Mouse (Mus musculus): Measurements from ENCODE around the gene Olfr789.

The Olfr789 gene

GRCm38 (mm10) chr10:129484452-129484851 is at the start of gene Olfr789:
TSS of gene Olfr789 (plus strand) at chr10:129484752.
- no peak for DNase-seq (ENCODE audit: low spot score in 2 of 2)

GRCm38 (mm10) chr10:129461562-129461961 is 23.0 kb upstream of the Olfr789 start, which contains the start of gene Olfr787:
TSS of gene Olfr787 (plus strand) at chr10:129461862.
- DNase-seq (ENCODE audit: low spot score in 2 of 2) = no peak

GRCm38 (mm10) chr10:129470698-129471097 is 13.9 kb upstream of the Olfr789 start, which contains the start of gene Olfr788:
TSS of gene Olfr788 (plus strand) at chr10:129470998.
- no peak for DNase-seq (ENCODE audit: low spot score in 2 of 2)

GRCm38 (mm10) chr10:129473256-129473655 is 11.3 kb upstream of the Olfr789 start:
- DNase-seq (ENCODE audit: low spot score in 2 of 2) = no peak

- no peak for DNase-seq (ENCODE audit: low spot score in 2 of 2)
Measured at GRCm38 (mm10) chr10:129473723-129474122, 10.8 kb upstream of the Olfr789 start.

- no peak for DNase-seq (ENCODE audit: low spot score in 2 of 2)
Measured at GRCm38 (mm10) chr10:129490101-129490500, 5.5 kb downstream of the Olfr789 start.

- DNase-seq (ENCODE audit: low spot score in 2 of 2) = no peak
Measured at GRCm38 (mm10) chr10:129498192-129498591, 13.6 kb downstream of the Olfr789 start, which contains the start of gene Olfr790. TSS of gene Olfr790 (plus strand) at chr10:129498492.

GRCm38 (mm10) chr10:129521492-129521891 is 36.9 kb downstream of the Olfr789 start, which contains the start of gene Olfr791:
TSS of gene Olfr791 (plus strand) at chr10:129521792.
- no peak for DNase-seq (ENCODE audit: low spot score in 2 of 2)

GRCm38 (mm10) chr10:129538862-129539261 is 54.3 kb downstream of the Olfr789 start, which contains the start of gene Olfr792:
TSS of gene Olfr792 (plus strand) at chr10:129539162.
- DNase-seq (ENCODE audit: low spot score in 2 of 2) = no peak

Data from heart, adult 9 months (tissue).